Comparison of ENCODE assay signal across 18 mouse cellular contexts in the genomic region with DNA sequence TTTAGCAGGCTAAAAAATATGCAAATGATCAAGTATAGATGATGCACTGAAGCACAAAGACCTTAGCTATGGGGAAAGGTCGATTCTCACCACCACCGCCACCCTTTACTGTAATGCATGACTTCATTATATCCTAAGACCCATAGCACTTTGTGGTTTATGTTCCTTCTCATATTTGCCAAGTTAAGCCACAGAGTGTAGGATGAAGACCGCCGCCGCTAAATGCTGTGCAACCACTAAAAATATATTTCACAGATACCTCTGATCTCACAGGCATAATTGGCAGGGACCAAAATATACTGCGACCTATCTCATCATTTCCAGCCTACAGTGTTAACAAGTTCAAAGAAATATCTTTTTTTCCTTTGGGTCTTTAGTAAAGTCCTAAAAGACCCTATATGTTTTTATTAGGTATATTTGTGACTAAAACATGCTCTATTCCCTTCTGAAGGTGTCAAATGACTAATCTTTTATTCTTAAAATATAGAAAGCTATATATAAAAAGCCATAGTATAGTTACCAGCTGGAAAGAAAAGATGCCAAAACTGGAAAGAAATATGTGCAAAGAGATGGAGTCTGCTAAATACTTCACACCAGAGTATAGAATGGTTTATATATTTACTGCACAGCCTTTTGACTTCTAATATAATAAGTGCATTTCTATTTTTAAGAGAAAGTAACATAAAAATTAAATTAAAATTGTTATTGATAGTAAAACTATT.
"Had no signal": no experiment of that assay in that cellular context is flagged by ENCODE, and none has a peak within 500 bp of the region (broad histone marks: within the 10 kb centered on the region; RNA-seq: fewer than 3 reads in every experiment).

No protein-coding gene starts in this region.

- H3K27ac ChIP-seq: kidney, embryonic 15.5 days; limb, embryonic 12.5 days; limb, embryonic 15.5 days; liver, embryonic 14.5 days; macrophage had no signal

- H3K27me3 ChIP-seq: kidney, embryonic 15.5 days; limb, embryonic 12.5 days; limb, embryonic 15.5 days; megakaryocyte, embryonic 14.5 days had no signal

- H3K36me3 ChIP-seq: kidney, embryonic 15.5 days; limb, embryonic 12.5 days; limb, embryonic 15.5 days had no signal

- ATAC-seq: liver, postnatal 0 days; lung, postnatal 0 days had no signal

- H3K9me3 ChIP-seq: kidney, embryonic 15.5 days; limb, embryonic 12.5 days; limb, embryonic 15.5 days had no signal

- H3K4me1 ChIP-seq: kidney, embryonic 15.5 days; limb, embryonic 12.5 days; limb, embryonic 15.5 days; megakaryocyte, embryonic 14.5 days had no signal

- H3K4me2 ChIP-seq: kidney, embryonic 15.5 days; limb, embryonic 12.5 days; limb, embryonic 15.5 days; liver, embryonic 11.5 days; lung, embryonic 14.5 days; midbrain, embryonic 11.5 days had no signal

- DNase-seq: kidney, adult 8-10 months; kidney, postnatal 10 days; kidney, postnatal 36 days; layer of hippocampus, postnatal 36 days; liver, postnatal 0 days; lung, embryonic 14.5 days; midbrain, embryonic 14.5 days; thymus, adult 18-20 months; thymus, postnatal 36 days had no signal

- H3K4me3 ChIP-seq: kidney, embryonic 15.5 days; limb, embryonic 12.5 days; limb, embryonic 15.5 days; megakaryocyte, embryonic 14.5 days had no signal

- H3K9ac ChIP-seq: kidney, embryonic 15.5 days; limb, embryonic 12.5 days; limb, embryonic 15.5 days; liver, embryonic 14.5 days; liver, postnatal 0 days; lung, embryonic 14.5 days had no signal
